Mouse (Mus musculus): Measurements from ENCODE around the gene Jazf1. TPM values are rescaled to one million over a fixed set of nuclear protein-coding genes. Genes with fewer than 3 reads are reported as not detected.

Jazf1 gene
- polyA plus RNA-seq, 2 experiments = 0.71 to 1.2 TPM

DNA sequence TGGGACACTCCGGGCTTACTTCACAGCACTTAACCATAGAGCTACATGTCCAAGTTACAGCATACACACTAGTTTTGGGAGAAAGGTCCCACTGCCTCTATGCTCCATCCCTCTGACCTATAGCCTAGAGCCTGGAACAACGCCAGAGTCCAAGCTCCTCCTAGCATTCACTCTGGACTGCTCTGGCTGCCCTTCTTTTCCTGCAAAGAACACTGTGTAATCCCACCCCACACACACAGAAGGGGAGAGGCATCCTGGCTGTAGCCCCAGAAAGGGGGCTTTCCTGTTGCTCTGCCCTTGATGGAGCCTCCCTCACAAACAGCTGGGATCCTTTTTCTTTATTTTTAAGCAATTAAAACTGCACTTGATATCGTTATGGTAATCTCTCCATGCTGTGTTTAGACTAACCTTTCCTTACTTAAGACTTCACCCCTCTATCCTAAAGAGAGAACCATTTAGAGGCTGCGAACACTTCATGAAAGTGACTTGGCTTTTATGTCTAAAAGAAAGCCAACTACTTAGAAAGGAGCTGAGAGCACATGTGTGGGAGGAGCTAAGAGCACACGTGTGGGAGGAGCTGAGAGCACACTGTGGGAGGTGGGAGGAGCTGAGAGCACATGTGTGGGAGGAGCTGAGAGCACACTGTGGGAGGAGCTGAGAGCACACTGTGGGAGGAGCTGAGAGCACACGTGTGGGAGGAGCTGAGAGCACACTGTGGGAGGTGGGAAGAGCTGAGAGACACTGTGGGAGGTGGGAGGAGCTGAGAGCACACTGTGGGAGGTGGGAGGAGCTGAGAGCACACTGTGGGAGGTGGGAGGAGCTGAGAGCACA is 106.6 kb downstream of the Jazf1 start:
- 0 out of 4 replicates have a peak, but pooled peaks cover 0 to 2% of the 10 kb centered on the region in 2 experiments for H3K4me1 ChIP-seq (replicated peaks; ENCODE audit: control insufficient read depth in 2 of 2, insufficient read depth in 2 of 2, low read length in 1 of 2)
- no peak for ATAC-seq (ENCODE audit: insufficient read depth)
- WGBS (ENCODE audit: insufficient replicate concordance) = 57% methylated on average over 6 of the region's 6 CpGs

DNA sequence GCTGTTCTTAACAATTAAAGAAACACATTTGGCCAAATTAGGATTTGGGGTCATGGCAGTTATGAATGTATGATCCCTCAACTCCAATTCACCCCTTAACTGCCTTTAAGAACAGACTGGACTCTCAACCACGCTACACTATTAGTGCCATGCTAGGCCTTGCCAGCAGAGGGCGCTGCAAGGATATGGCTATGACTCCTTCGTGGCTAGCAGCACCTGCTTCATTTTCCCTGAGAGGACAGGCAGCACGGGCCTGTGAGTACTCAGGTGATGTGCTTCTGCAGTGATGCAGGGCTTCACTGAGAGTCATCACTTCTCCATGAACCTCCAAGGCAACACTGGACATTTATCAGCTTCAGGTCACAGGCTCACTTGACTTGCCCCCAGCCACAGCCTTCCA is 110.7 kb downstream of the Jazf1 start:
- peak; percentile 17 for DNase-seq (ENCODE audit: low read depth in 3 of 3, low spot score in 3 of 3)
- peak; percentile 96 for TF ChIP-seq CTCF (IDR thresholded peaks at IDR 0.05; ENCODE audit: low read depth)
- no peak for TF ChIP-seq EP300 (IDR thresholded peaks at IDR 0.05; ENCODE audit: low read depth)
- H3K9ac ChIP-seq (replicated peaks) = no peak overlapping the region
- H3K27me3 ChIP-seq (ENCODE audit: control insufficient read depth, insufficient read depth, low read length) = no peaks in the 10 kb centered on the region
- no peak overlapping the region for H3K27ac ChIP-seq
- H3K4me1 ChIP-seq (replicated peaks; ENCODE audit: control insufficient read depth in 2 of 2, insufficient read depth in 2 of 2, low read length in 1 of 2) = no peaks in the 10 kb centered on the region
- WGBS (ENCODE audit: insufficient replicate concordance) = 2% methylated on average over 4 of the region's 4 CpGs
- no peak overlapping the region for H3K4me3 ChIP-seq (ENCODE audit: insufficient read depth in 1 of 2, low read depth in 2 of 2, low read length in 2 of 2)
- no peaks in the 10 kb centered on the region for H3K36me3 ChIP-seq (replicated peaks; ENCODE audit: control insufficient read depth, insufficient read depth, low read depth)
- H3K4me2 ChIP-seq (ENCODE audit: low read depth) = no peak overlapping the region
- H3K9me3 ChIP-seq (ENCODE audit: control insufficient read depth, low read length) = no peaks in the 10 kb centered on the region
- no peak for ATAC-seq (ENCODE audit: insufficient read depth)

More for the DNA sequence above, 106.6 kb downstream of the Jazf1 start:
- no peak for TF ChIP-seq CTCF (IDR thresholded peaks at IDR 0.05; ENCODE audit: low read depth)
- no peak for TF ChIP-seq EP300 (IDR thresholded peaks at IDR 0.05; ENCODE audit: low read depth)
- no peak for DNase-seq (ENCODE audit: low read depth in 3 of 3, low spot score in 3 of 3)
- no peaks in the 10 kb centered on the region for H3K27me3 ChIP-seq (ENCODE audit: control insufficient read depth, insufficient read depth, low read length)
- H3K4me2 ChIP-seq (ENCODE audit: low read depth) = no peak overlapping the region
- no peak overlapping the region for H3K9ac ChIP-seq (replicated peaks)
- no peak overlapping the region for H3K4me3 ChIP-seq (ENCODE audit: insufficient read depth in 1 of 2, low read depth in 2 of 2, low read length in 2 of 2)
- H3K9me3 ChIP-seq (ENCODE audit: control insufficient read depth, low read length) = no peaks in the 10 kb centered on the region
- no peak overlapping the region for H3K27ac ChIP-seq
- H3K36me3 ChIP-seq (replicated peaks; ENCODE audit: control insufficient read depth, insufficient read depth, low read depth) = no peaks in the 10 kb centered on the region

DNA sequence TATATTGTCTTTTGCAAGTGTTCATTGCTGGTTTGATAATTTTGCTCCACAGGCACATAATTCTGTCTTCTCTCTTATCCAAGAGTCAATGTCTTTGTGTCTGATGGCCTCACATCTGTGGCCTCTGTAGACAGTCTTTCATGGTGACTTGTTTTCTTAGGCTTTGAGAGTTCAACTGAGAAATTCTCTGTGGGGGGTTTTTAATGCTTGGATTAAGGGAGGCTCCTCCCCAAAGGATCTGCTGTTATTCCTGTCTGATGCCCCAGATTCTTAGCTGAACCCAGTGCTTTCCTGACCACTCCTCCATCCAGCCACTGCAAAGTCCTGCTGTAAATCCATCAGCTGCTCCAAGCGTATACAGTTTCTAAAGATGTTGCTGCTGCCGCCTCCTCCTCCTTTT is 112.3 kb downstream of the Jazf1 start:
- no peaks in the 10 kb centered on the region for H3K9me3 ChIP-seq (ENCODE audit: control insufficient read depth, low read length)
- no peaks in the 10 kb centered on the region for H3K4me1 ChIP-seq (replicated peaks; ENCODE audit: control insufficient read depth in 2 of 2, insufficient read depth in 2 of 2, low read length in 1 of 2)
- H3K27ac ChIP-seq = no peak overlapping the region
- TF ChIP-seq EP300 (IDR thresholded peaks at IDR 0.05; ENCODE audit: low read depth) (no peak), CTCF (IDR thresholded peaks at IDR 0.05; ENCODE audit: low read depth) (no peak)
- ATAC-seq (ENCODE audit: insufficient read depth) (no peak), DNase-seq (ENCODE audit: low read depth in 3 of 3, low spot score in 3 of 3) (no peak)
- no peaks in the 10 kb centered on the region for H3K36me3 ChIP-seq (replicated peaks; ENCODE audit: control insufficient read depth, insufficient read depth, low read depth)
- WGBS (ENCODE audit: insufficient replicate concordance) = 78% methylated on average over 2 of the region's 2 CpGs
- H3K4me2 ChIP-seq (ENCODE audit: low read depth) = no peak overlapping the region
- no peaks in the 10 kb centered on the region for H3K27me3 ChIP-seq (ENCODE audit: control insufficient read depth, insufficient read depth, low read length)
- H3K4me3 ChIP-seq (ENCODE audit: insufficient read depth in 1 of 2, low read depth in 2 of 2, low read length in 2 of 2) = no peak overlapping the region
- H3K9ac ChIP-seq (replicated peaks) = no peak overlapping the region

DNA sequence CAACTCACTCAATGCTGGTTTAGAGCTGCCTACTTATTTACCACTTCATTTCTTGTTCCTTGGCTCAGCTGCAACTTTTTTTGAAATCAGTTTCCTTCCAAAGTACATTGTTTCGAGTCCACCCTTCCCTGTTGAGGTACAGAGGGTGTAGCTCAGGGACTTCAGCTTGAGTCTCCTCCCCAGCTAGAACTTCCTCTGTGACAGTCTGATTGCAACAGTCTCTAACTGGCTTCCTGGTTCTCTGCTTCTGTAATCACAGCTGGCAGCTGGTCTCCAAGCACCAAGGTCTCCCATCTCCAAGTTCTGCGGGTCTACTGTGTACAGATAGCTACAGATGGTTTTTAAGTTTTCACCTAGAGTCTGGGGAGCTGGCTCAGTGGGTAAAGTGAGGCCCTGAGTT is 113.1 kb downstream of the Jazf1 start:
- DNase-seq (ENCODE audit: low read depth in 3 of 3, low spot score in 3 of 3) (peak in 1 of 3 experiments; percentile 5), ATAC-seq (ENCODE audit: insufficient read depth) (no peak)
- TF ChIP-seq CTCF (IDR thresholded peaks at IDR 0.05; ENCODE audit: low read depth) (no peak), EP300 (IDR thresholded peaks at IDR 0.05; ENCODE audit: low read depth) (no peak)
- Histone ChIP-seq H3K27me3 (ENCODE audit: control insufficient read depth, insufficient read depth, low read length) (no peaks in the 10 kb centered on the region), H3K9ac (replicated peaks) (no peak overlapping the region), H3K4me3 (ENCODE audit: insufficient read depth in 1 of 2, low read depth in 2 of 2, low read length in 2 of 2) (no peak overlapping the region), H3K36me3 (replicated peaks; ENCODE audit: control insufficient read depth, insufficient read depth, low read depth) (no peaks in the 10 kb centered on the region), H3K4me1 (replicated peaks; ENCODE audit: control insufficient read depth in 2 of 2, insufficient read depth in 2 of 2, low read length in 1 of 2) (no peaks in the 10 kb centered on the region), H3K27ac (no peak overlapping the region), H3K9me3 (ENCODE audit: control insufficient read depth, low read length) (no peaks in the 10 kb centered on the region), H3K4me2 (ENCODE audit: low read depth) (no peak overlapping the region)
- WGBS (ENCODE audit: insufficient replicate concordance) = 9% methylated on average over 2 of the region's 2 CpGs

DNA sequence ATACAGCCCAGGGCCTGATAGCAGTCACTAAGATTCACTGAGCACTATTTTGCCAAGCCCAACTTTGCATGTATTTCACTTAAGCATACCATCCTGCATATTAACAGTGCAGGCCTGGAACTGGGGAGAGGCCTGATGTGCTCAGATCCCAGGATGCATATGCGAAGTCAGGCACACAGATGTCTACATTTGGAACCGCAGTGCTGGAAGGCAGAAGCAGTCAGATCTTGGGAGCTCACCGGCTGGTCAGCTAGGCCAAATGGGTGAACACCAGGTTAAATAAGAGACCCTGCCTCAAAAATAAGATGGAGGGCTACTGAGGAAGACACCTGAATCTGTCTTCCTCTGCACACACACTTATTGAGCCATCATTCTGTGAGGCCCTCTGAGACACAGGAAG is 113.6 kb downstream of the Jazf1 start:
- no peak overlapping the region for H3K9ac ChIP-seq (replicated peaks)
- TF ChIP-seq CTCF (IDR thresholded peaks at IDR 0.05; ENCODE audit: low read depth) = no peak
- no peak for TF ChIP-seq EP300 (IDR thresholded peaks at IDR 0.05; ENCODE audit: low read depth)
- ATAC-seq (ENCODE audit: insufficient read depth) (no peak), DNase-seq (ENCODE audit: low read depth in 3 of 3, low spot score in 3 of 3) (no peak)
- H3K9me3 ChIP-seq (ENCODE audit: control insufficient read depth, low read length) = no peaks in the 10 kb centered on the region
- H3K4me2 ChIP-seq (ENCODE audit: low read depth) = no peak overlapping the region
- H3K27me3 ChIP-seq (ENCODE audit: control insufficient read depth, insufficient read depth, low read length) = no peaks in the 10 kb centered on the region
- WGBS (ENCODE audit: insufficient replicate concordance) = 82% methylated on average over 3 of the region's 3 CpGs
- H3K27ac ChIP-seq = no peak overlapping the region
- H3K4me1 ChIP-seq (replicated peaks; ENCODE audit: control insufficient read depth in 2 of 2, insufficient read depth in 2 of 2, low read length in 1 of 2) = no peaks in the 10 kb centered on the region
- no peaks in the 10 kb centered on the region for H3K36me3 ChIP-seq (replicated peaks; ENCODE audit: control insufficient read depth, insufficient read depth, low read depth)
- H3K4me3 ChIP-seq (ENCODE audit: insufficient read depth in 1 of 2, low read depth in 2 of 2, low read length in 2 of 2) = no peak overlapping the region

Data from liver, embryonic 14.5 days (tissue).